Mouse (Mus musculus): Measurements from ENCODE around the gene Mrpl12. TPM values are rescaled to one million over a fixed set of nuclear protein-coding genes. Genes with fewer than 3 reads are reported as not detected.
"Not testable (repeated sequence)": the region's sequence is repeated elsewhere in the genome, so short reads cannot be mapped to it uniquely, and the experiment has no call there.

Mrpl12 gene
- polyA plus RNA-seq, 1 experiment from 2014 or later: 104 TPM

DNA sequence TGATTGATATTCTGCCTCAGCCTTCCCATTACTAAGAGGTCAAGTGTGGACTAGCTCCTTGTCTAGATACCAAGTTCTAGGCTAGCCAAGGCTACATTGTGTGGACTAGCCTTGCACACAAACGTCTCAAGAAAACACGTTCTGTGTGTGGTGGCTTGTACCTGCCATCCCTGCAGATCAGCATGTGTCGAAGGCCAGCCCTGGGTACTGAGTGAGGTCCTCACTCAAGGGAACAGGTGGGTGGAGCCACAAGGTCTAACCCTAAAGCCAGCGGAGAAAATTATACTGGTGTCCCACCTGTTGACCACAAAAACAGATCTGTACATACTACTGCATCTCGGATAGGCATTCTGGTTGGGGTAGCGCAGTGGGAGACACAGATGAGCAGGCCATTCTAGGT, 15.5 kb downstream of the Mrpl12 start:
- peaks cover 46% of the 10 kb centered on the region for H3K36me3 ChIP-seq
- H3K9ac ChIP-seq: no peak overlapping the region
- 81% methylated on average over 6 of the region's 6 CpGs for WGBS
- H3K27me3 ChIP-seq: no peaks in the 10 kb centered on the region
- H3K27ac ChIP-seq: no peak overlapping the region
- H3K4me1 ChIP-seq: no peaks in the 10 kb centered on the region
- no peak overlapping the region for H3K4me3 ChIP-seq
- no peak for ATAC-seq (ENCODE audit: low FRiP score)
- no peaks in the 10 kb centered on the region for H3K9me3 ChIP-seq (replicated peaks)
- no peak overlapping the region for H3K4me2 ChIP-seq (replicated peaks)

DNA sequence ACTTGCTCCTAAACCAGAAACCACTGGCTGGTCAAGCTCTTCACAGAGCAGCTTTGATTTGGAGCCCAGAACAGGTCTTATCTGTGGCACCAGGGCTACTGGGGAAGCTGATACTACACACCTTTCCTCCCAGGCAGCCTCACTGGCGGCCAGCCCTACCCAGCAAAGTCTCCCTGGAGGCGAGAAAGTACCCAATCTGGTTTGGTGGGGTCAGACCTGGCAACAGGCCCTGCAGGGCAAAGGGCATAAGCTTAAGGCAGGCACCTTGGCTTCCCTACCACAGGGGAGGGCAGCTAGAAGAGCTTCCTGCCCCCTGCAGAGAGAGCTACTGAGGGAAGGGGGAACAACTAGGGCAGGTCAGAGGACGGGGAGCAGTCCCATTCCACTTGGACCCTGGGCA, 15.9 kb downstream of the Mrpl12 start:
- WGBS: 19% methylated on average over 3 of the region's 3 CpGs
- Histone ChIP-seq H3K27ac (no peak overlapping the region), H3K4me2 (replicated peaks) (no peak overlapping the region), H3K9ac (no peak overlapping the region), H3K27me3 (no peaks in the 10 kb centered on the region), H3K36me3 (peaks cover 42% of the 10 kb centered on the region), H3K4me3 (no peak overlapping the region), H3K4me1 (no peaks in the 10 kb centered on the region), H3K9me3 (replicated peaks) (no peaks in the 10 kb centered on the region)
- no peak for ATAC-seq (ENCODE audit: low FRiP score)

DNA sequence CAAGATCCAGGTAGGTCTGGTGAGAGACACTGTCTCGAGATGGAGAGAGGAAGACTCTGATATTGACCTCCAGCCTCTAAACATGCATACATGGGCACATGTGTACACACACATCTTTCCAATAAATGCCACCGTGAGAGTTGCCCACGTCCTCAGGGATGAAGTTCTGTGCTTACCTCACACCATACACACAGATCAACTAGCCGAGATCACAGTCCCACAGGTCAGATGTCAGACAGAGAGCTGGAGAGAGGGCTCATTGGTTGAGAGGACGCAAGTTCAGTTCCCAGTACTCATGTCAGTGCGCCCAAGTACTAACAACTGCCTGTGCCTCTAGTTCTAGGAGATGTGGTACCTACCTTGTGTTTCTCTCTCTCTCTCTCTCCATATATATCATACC, 16.6 kb downstream of the Mrpl12 start:
- Histone ChIP-seq H3K27ac (no peak overlapping the region), H3K36me3 (peaks cover 35% of the 10 kb centered on the region), H3K9ac (no peak overlapping the region), H3K27me3 (no peaks in the 10 kb centered on the region), H3K9me3 (replicated peaks) (no peaks in the 10 kb centered on the region), H3K4me3 (no peak overlapping the region), H3K4me1 (no peaks in the 10 kb centered on the region), H3K4me2 (replicated peaks) (no peak overlapping the region)
- 62% methylated on average over 6 of the region's 6 CpGs for WGBS
- ATAC-seq (ENCODE audit: low FRiP score): no peak

DNA sequence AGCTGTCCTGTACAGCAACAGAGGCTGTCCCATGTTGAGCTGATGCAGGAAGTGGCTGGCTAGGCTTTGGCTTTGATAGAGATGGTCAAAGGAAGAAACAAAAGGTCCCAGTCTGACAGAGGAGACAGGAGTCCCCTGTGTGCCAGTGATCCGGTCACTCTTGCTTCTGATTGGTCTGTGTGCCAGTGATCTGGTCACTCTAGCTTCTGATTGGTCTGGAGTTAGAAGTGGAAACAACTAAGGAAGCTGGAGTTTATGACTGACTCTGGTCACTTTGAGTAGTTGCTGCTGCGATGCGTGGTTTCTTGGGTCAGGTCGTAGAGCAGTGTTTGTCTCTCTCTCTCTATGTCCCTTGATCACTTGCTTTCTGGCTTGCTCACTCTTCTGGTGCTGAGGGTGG, 17.3 kb downstream of the Mrpl12 start:
- no peaks in the 10 kb centered on the region for H3K27me3 ChIP-seq
- H3K27ac ChIP-seq: no peak overlapping the region
- H3K9me3 ChIP-seq (replicated peaks): no peaks in the 10 kb centered on the region
- no peak overlapping the region for H3K4me2 ChIP-seq (replicated peaks)
- 88% methylated on average over 4 of the region's 4 CpGs for WGBS
- H3K9ac ChIP-seq: no peak overlapping the region
- no peaks in the 10 kb centered on the region for H3K4me1 ChIP-seq
- H3K36me3 ChIP-seq: peaks cover 28% of the 10 kb centered on the region
- H3K4me3 ChIP-seq: no peak overlapping the region
- no peak for ATAC-seq (ENCODE audit: low FRiP score)

DNA sequence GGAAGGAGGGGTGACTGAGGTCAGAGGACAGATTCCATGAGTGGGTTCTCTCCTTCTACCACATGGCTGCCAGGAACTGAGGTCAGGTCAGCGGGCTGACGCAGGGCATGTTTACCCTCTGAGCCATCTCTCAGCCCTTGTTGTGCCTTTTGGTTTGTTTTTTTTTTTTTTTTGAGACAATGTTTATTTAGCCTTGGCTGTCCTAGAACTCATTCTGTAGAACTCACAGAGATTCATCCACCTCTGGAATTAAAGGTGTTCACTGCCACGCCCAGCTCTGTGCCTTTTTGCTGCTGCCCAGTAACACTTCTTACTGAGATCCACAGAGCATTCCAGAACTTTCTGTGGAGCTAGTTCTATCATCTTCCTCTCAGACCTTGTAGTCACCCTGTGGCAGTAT, 21.2 kb downstream of the Mrpl12 start:
- Histone ChIP-seq H3K4me3 (no peak overlapping the region), H3K27me3 (no peaks in the 10 kb centered on the region), H3K27ac (no peak overlapping the region), H3K36me3 (no peaks in the 10 kb centered on the region), H3K4me1 (0 out of 2 replicates have a peak, but pooled peaks cover 2% of the 10 kb centered on the region), H3K9ac (no peak overlapping the region), H3K4me2 (replicated peaks) (no peak overlapping the region), H3K9me3 (replicated peaks) (no peaks in the 10 kb centered on the region)
- 83% methylated on average over 3 of the region's 3 CpGs for WGBS
- no peak for ATAC-seq (ENCODE audit: low FRiP score)

DNA sequence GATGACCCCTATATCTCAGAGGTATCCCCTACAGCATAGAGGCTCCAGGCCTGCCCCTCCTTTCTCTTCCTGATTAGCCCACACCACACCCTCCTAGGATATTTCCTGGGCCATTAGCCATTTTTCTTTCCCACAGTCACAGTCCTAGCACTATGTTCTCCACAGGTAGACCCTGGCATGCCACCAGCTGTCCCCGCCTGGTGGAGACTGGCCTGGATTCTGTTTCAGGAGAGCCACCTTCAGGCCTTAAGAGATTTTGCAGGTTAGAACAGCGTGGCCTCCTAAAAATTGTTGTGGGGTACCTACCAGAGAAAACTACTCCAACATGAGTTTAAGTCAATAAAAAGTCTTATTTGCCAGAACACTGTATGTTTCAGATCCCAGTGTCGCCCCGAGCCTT, 22.5 kb downstream of the Mrpl12 start:
- H3K27me3 ChIP-seq: peaks cover 4% of the 10 kb centered on the region; the same call in 1 of the 2 replicates
- no peak overlapping the region for H3K9ac ChIP-seq
- H3K36me3 ChIP-seq: no peaks in the 10 kb centered on the region
- 69% methylated on average over 4 of the region's 4 CpGs for WGBS
- 0 out of 2 replicates have a peak, but pooled peaks cover 4% of the 10 kb centered on the region for H3K4me1 ChIP-seq
- no peak overlapping the region for H3K4me2 ChIP-seq (replicated peaks)
- H3K9me3 ChIP-seq (replicated peaks): no peaks in the 10 kb centered on the region
- no peak for ATAC-seq (ENCODE audit: low FRiP score)
- H3K27ac ChIP-seq: no peak overlapping the region
- H3K4me3 ChIP-seq: no peak overlapping the region

DNA sequence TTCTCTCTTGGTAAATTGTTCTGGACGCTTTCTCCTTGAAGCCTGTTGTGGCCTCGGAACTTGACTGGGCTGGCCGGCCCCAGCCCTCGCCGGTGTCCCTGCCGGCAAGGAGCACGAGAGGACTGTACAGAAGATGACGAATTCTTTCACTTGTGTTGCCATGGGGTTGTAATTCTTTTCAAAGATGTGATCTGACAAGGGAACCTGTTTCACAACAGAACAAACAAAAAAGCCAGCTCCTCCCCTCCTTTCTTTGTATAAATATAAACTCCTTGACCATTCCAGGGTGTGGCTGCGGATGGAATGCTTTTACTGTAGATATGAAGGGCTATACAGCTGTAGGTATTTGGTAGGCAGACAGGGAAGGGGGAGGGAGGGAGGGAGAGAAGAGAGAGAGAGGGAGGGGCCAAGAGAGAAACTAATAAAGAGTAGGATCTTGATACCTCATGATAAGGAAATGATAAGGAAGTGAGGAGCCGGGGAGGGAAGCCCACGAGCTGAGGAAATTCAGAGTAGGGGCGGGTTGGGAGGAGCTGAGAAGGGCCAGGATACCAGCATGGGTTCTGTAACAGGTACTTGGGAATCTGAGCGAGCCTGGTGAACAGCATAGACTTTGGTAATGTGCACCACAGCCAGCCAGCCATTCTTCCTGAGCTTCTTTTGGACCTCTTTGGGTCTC, 23.3 kb downstream of the Mrpl12 start:
- Histone ChIP-seq H3K4me2 (replicated peaks) (no peak overlapping the region), H3K27ac (no peak overlapping the region), H3K9ac (no peak overlapping the region), H3K36me3 (no peaks in the 10 kb centered on the region), H3K27me3 (peaks cover 4% of the 10 kb centered on the region; the same call in 1 of the 2 replicates), H3K4me1 (0 out of 2 replicates have a peak, but pooled peaks cover 4% of the 10 kb centered on the region), H3K4me3 (no peak overlapping the region), H3K9me3 (replicated peaks) (no peaks in the 10 kb centered on the region)
- 77% methylated on average over 13 of the region's 13 CpGs for WGBS
- ATAC-seq (ENCODE audit: low FRiP score): no peak

DNA sequence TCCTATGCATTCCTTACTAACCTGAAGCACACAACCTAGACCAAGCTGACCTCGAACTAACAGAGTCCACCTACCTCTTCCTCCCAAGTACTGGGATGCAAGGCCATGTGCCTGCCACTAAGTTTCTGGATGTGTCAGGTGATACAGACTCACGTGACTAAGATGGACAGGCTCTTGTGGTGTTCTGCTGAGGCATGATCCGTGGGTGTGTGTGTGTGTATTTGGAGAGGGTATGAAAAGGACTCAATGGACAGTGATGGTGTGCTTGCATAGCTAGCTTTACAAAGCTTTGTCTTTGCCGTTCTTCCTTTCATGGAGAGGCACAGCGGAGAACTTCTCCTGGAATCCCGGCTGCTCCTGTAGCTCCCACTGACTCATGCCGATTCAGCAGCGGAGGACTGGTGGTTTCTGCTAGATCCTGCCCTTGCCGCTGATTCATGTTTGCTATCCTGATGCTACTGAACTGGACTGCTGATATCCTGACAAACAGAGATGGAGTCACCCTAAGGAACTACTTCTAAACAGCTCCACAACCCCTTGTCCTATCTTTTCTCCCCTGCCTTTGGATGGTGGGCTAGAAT, 24.0 kb downstream of the Mrpl12 start:
- 84% methylated on average over 9 of the region's 9 CpGs for WGBS
- H3K27me3 ChIP-seq: peaks cover 4% of the 10 kb centered on the region; the same call in 1 of the 2 replicates
- ATAC-seq (ENCODE audit: low FRiP score): no peak

DNA sequence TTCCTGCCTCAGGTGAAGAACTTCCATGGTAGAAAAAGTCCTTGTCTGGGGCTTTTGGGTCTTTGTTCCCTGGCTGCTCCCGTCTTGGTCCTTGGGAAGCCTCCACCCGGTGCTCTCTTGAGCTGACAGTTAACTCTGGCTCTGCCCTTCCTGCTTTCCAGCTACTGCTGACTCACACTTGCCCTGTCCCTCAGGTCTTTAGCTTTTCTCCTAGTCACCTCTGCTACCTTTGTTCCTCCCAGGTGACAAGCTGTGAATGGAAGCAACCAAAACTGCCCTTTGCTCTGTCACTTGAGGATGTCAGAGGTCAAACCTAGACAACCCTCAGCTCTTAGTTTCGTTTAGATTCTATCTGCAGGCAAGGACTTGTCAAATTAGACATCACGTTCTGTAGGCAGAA, 25.5 kb downstream of the Mrpl12 start:
- no peak for ATAC-seq (ENCODE audit: low FRiP score)
- H3K9ac ChIP-seq: no peak overlapping the region
- H3K4me3 ChIP-seq: no peak overlapping the region
- 46% methylated on average over 4 of the region's 4 CpGs for WGBS
- H3K9me3 ChIP-seq (replicated peaks): no peaks in the 10 kb centered on the region
- peaks cover 6% of the 10 kb centered on the region; the same call in 1 of the 2 replicates for H3K4me1 ChIP-seq
- no peak overlapping the region for H3K27ac ChIP-seq
- H3K27me3 ChIP-seq: peaks cover 4% of the 10 kb centered on the region; the same call in 1 of the 2 replicates
- H3K4me2 ChIP-seq (replicated peaks): no peak overlapping the region
- H3K36me3 ChIP-seq: no peaks in the 10 kb centered on the region

More for the DNA sequence above, 24.0 kb downstream of the Mrpl12 start:
- no peak overlapping the region for H3K4me3 ChIP-seq
- H3K4me1 ChIP-seq: peaks cover 6% of the 10 kb centered on the region; the same call in 1 of the 2 replicates
- no peak overlapping the region for H3K9ac ChIP-seq
- no peak overlapping the region for H3K27ac ChIP-seq
- no peaks in the 10 kb centered on the region for H3K36me3 ChIP-seq
- no peak overlapping the region for H3K4me2 ChIP-seq (replicated peaks)
- H3K9me3 ChIP-seq (replicated peaks): no peaks in the 10 kb centered on the region

DNA sequence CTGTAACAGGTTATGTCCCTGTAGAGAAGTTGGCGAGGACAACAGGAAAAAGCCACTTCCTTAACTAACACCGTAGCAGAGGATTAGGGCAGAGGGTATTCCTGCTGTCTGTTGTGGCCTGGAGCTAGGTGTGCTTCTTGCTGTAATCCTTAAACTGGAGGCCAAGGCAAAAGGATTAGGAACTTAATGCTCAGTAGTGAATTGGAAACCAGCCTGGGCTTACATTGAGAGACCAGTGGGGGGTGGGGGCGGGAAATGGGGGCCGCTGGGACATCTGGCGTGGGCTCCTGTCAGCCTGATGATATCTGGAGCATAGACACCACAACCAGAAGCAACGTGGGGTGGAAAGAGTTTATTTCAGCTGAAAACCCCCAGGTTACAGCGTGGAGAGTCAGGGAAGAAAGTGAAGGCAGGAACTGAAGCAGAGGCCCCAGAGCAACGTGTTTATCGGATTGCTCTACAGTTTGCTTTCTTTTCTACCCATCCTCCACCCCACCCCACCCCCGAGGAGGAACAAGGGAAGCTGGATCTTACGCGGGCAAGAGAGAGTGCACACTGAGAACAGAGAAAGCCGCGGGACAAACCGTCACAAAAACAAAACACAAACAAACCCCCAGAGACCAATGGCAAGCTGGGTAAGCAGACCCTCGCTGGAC, 26.1 kb downstream of the Mrpl12 start:
- Histone ChIP-seq H3K27me3 (peaks cover 4% of the 10 kb centered on the region; the same call in 1 of the 2 replicates), H3K4me3 (no peak overlapping the region), H3K9me3 (replicated peaks) (no peaks in the 10 kb centered on the region), H3K27ac (no peak overlapping the region), H3K9ac (no peak overlapping the region), H3K36me3 (no peaks in the 10 kb centered on the region), H3K4me1 (peaks cover 6% of the 10 kb centered on the region; the same call in 1 of the 2 replicates), H3K4me2 (replicated peaks) (peak overlapping the region; percentile 42)
- WGBS: 8% methylated on average over 16 of the region's 16 CpGs
- ATAC-seq (ENCODE audit: low FRiP score): no peak

DNA sequence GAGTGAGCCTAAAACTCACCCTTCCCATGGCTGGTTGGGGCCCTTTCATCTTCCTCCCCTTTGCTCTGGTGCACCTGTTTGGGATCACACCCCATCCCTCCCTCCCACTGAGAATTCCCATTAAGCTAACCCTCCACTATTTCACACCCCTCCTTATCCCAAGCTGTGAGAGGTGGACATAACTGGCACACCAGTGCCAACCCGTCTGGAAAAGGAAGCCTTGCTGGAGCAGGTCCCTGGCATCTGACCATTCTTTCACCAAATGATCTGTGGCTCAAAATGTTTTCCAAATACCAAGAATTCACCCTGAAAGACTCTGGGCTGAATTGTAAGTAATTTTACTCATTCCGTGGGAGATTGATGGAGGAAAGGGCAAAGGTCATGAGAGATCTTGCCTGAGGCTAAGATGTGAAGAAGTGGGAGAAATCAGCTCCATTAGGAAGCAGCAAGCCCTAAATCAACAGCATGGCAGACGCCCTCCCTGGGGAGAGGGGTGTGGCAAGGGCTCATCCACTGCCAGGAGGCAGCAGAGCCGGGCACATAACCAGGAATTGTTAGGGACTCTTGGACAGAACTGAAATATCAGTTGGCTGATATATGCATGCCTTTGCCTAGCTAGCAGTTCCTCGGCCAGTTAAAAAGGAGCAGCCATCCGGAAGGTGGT, 28.5 kb downstream of the Mrpl12 start:
- 32% methylated on average over 6 of the region's 6 CpGs for WGBS
- no peak for ATAC-seq (ENCODE audit: low FRiP score)
- Histone ChIP-seq H3K9me3 (replicated peaks) (no peaks in the 10 kb centered on the region), H3K27me3 (peaks cover 8% of the 10 kb centered on the region; the same call in 1 of the 2 replicates), H3K4me3 (no peak overlapping the region), H3K9ac (no peak overlapping the region), H3K27ac (no peak overlapping the region), H3K4me1 (peaks cover 7% of the 10 kb centered on the region), H3K36me3 (no peaks in the 10 kb centered on the region), H3K4me2 (replicated peaks) (no peak overlapping the region)

DNA sequence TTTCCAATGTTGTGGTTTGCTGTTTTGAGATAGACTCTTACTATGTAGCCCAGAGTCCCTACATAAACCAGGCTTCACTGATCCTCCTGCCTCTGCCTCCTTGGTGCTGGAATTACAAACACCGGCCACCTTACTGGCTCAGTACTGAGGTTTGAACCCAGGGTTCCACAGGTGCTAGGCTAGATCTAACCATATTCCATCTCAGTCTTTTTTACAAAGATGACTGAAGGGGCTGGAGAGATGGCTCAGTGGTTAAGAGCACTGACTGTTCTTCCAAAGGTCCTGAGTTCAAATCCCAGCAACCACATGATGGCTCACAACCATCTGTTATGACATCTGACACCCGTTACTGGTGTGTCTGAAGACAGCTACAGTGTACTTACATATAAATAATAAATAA, 29.8 kb downstream of the Mrpl12 start:
- not testable (repeated sequence) for ATAC-seq (ENCODE audit: low FRiP score)

More for the DNA sequence above, 29.8 kb downstream of the Mrpl12 start:
- H3K9me3 ChIP-seq (replicated peaks); H3K9ac ChIP-seq; H3K27me3 ChIP-seq; H3K4me3 ChIP-seq; H3K4me2 ChIP-seq (replicated peaks); H3K27ac ChIP-seq; H3K4me1 ChIP-seq; H3K36me3 ChIP-seq: not testable (repeated sequence)
- 94% methylated on average over 2 of the region's 2 CpGs for WGBS

Measured in hindbrain, embryonic 12.5 days (tissue).